Mouse (Mus musculus): Measurements from ENCODE around the gene Ank2.

The Ank2 gene

DNA sequence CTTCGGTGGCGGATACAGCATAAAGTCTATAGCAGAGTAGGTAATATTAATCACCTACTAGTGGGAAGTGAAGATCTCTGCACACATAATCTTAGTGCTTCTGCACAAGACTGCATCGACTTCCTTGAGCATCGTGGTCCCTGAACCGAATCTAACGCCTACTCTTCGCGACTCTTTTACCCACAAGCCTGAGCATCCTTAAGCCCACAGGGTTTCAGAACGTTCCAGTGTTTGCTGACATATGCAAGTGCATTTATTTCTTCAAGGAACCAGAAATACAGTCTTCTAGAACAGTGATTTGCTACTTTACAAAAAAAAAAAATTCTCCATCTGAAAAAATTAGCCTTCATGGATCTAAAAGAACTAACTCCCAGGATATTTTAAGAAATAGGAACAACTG lies 527.6 kb downstream of the Ank2 start:
- DNase-seq: no peak

DNA sequence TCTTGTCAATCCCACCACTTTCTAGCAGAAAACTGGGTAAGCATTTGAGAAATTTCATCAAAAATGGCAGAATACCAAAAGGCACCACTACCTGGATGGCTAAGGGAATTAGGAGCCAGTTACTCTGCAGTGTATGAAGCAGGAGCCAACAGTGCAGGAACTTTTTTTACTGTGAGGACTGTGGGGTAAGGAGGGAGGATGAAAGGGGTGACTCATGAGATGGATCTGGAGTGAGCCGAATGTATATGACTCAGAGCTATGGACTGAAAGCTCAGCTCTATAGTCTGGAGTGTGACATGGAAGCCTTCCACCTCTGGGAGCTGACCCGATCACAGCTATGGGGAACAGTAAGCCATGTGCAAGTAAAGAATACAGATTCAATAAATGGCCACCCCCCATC lies 530.4 kb downstream of the Ank2 start:
- DNase-seq: no peak

GRCm38 (mm10) chr3:126965767-126966166 lies 533.4 kb downstream of the Ank2 start:
- no peak for DNase-seq

DNA sequence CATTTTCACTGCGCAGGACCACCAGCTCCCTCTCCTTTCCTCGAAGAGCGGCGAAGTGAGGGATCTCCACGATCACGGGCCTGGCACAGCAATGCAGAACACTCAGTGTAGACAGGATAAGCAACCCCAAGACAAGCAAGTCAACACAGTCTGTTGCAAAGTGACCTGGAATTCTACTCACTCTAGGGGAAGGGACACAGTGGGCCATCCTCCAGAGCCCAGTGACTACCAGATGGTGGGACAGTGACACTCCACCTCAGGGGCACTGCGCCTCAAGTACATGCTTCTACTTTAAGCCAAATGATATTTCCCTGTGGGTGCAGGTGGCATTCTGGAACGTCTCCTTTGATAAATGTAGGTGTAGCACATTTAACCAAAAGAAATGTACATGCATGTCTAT lies 536.8 kb downstream of the Ank2 start:
- no peak for DNase-seq

- DNase-seq: no peak
Measured at GRCm38 (mm10) chr3:126952698-126953097, 546.5 kb downstream of the Ank2 start.

DNA sequence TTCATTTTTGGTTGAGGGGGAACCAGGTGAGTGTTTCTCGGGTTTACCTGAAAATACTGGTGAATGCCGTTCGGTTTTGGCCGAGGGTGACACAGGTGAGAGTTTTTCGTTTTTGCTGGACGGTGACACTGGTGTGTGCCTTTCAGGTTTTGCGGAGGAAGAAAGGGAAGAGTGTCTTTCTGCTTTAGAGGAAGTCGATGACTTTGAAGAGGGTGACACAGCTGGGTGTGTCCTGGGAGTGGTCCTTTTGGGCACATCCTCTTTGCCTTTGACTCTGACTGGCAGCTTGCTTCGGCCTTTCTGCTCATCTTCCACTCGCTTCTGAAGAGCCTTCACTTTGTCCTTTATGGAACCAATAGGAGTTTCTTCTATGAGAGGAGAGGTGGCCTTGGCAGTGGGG lies 552.6 kb downstream of the Ank2 start:
- no peak for DNase-seq

DNA sequence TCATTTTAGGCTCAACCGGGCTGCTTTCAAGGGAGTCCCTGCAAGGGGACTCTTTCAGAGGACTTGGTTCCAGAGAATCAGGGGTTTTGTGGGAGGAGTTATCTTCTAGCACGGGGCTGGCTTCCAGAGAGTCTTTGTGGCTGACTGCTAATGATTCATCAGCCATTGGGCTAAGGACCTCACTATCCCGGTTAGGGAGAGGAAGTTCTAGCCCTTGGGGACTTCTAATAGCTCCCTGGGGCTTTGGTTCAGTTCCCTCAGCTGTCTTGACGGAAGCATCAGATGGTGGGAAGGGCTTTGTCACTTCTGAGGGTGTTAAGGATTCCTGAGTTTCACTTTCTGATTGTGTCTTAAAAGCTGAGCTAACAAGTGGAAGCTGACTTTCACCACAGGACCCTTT lies 554.3 kb downstream of the Ank2 start:
- peak in 1 of 2 experiments; percentile 23 for DNase-seq

DNA sequence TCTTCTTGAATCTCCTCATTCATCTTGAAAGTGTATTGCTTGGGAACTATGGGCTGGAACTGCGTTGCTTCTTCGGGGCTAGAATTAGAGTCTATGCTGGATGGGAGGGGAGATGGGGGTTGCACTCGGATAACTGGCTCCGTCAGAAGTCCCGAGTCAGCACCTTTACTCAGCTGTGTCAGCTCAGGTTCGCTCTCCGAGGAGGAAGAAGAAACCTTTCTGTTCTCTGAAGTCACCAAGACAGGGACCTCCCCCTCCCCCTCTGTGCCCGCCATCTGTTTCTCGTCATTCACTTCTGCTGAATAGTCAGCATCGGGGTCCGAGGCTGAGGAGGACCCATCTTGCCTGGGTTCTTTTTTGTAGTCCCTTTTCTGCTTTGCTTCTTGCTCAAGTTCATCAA lies 555.1 kb downstream of the Ank2 start:
- DNase-seq: no peak

GRCm38 (mm10) chr3:126940452-126940851 lies 558.7 kb downstream of the Ank2 start:
- DNase-seq: no peak

- no peak for DNase-seq
Measured at GRCm38 (mm10) chr3:126931884-126932506, 567.2 kb downstream of the Ank2 start.

DNA sequence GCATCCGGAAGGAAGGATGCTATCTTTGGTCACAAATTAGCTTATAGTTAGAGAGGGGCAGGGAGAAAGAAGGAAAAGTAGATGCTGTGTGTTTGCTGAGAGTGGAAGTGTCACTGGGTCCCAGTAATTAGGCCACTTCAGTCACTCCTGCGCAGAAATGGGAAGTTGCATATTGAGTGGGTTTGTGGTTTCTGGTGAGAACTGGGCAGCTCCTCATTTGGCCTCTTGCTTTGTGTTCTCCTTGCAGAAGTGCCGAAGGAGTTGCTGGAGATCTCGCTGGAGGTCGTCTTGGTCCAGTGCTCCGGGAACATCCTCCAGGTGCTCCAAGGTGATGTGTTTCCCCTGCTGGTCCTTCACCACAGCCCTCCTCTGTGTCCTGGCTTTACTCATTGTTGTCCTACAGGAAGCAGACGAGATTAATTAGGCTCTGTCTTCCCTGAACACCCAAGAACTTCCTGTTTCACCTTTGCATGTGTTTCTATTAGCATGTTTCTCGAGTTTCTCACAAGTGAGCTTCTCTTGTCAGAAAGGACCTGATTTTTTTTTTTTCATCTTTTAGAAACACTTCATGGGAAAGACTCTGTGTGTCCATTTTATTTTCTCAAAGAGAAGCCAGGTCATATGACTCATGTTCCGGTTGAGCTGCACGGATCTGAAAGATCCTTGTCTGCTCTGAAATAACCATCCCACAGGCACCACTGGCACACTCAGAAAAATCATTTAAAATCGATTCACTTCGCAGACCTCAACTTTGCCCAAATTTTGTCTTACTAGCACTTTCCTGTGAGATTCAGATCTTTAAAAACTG lies 575.4 kb downstream of the Ank2 start:
- DNase-seq: peak in 1 of 2 experiments; percentile 5

- DNase-seq: no peak
Measured at GRCm38 (mm10) chr3:126921941-126922340, 577.2 kb downstream of the Ank2 start.

- no peak for DNase-seq
Measured at GRCm38 (mm10) chr3:126920296-126920695, 578.9 kb downstream of the Ank2 start.

DNA sequence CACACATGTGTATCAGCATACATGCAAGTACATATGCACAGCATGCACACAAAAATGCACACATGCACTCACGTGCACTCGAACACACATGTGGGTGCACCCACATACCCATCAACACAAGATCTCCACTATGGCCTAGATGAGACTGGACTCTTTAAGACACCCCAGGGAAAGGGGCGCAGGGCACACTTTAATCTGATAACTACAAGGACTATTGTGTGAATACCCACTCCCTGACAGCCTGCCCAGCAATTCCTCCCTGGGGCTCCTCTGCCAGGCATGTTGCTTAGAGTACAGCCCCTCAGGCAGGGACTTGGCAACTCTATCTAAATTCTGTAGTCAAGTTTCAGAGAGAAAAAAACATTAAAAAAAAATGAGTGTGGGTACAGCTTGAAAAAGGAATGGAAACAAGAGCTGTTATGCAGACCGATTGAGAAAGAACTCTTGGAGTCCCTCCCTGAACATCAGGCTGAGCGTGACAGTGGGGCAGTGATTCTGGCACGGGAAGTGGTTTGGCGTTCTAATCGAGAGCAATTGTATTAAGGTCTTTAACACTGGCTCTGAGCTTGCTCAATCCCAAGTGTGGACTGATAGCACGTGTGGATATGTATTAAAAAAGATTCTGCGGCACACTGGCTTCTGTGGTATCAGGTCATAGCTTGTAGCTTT lies 580.2 kb downstream of the Ank2 start:
- no peak for DNase-seq

DNA sequence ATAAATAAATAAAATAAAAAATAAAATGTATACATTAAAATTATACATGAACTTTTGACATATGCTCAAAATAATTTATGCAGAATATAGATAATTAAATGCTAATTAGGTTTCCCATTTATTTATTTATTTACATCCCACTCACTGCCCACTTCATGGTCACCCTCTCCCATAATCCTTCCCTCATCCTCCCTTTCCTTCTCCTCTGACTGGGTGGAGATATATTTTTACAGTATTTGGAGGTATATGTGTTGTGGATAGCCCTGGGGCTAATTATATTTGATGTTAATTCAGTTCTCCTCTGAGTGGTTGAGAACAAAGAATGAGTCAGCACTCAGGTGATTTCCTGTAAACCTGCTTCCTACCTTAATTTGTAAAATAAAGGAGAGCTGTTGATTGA lies 582.8 kb downstream of the Ank2 start:
- no peak for DNase-seq

- DNase-seq: peak; percentile 51 to 59
Measured at GRCm38 (mm10) chr3:126903543-126903942, 595.6 kb downstream of the Ank2 start.

GRCm38 (mm10) chr3:126886644-126887043 lies 612.5 kb downstream of the Ank2 start:
- DNase-seq: no peak

GRCm38 (mm10) chr3:126886090-126886489 lies 613.1 kb downstream of the Ank2 start:
- no peak for DNase-seq

GRCm38 (mm10) chr3:126878233-126878632 lies 620.9 kb downstream of the Ank2 start:
- DNase-seq: no peak

All from B cell, adult 2 months (primary cell).